Mouse (Mus musculus) kidney, adult 10 weeks (tissue): ENCODE results near the gene Spef2. TPM values are rescaled to one million over a fixed set of nuclear protein-coding genes. Genes with fewer than 3 reads are reported as not detected.

Experiments used
- polyA plus RNA-seq: library from polyadenylated mRNA; stranded (reverse); fragments of 350-450 nt; fragmentation: Illumina TruSeq; extraction: RNeasy Lipid Tissue Mini Kit (QIAGEN cat#74804); gene quantifications from one replicate; pipeline ENCODE4 v1.2.3, GENCODE M21; 2014; ENCODE audit warnings: low read depth, low replicate concordance

Gene Spef2
- polyA plus RNA-seq: 0.65 TPM

GRCm38 (mm10) chr15:9748359-9749102 lies at the start of gene Spef2:
TSS of gene Spef2 (minus strand) at chr15:9748868.

GRCm38 (mm10) chr15:9530076-9530475 lies 218.6 kb downstream of the Spef2 start, which contains the start of gene Il7r:
TSS of gene Il7r (minus strand) at chr15:9530176.

Other genes with a start within 250 kb of the Spef2 start
- 0.49 TPM for gene Il7r, start 218.7 kb downstream of the Spef2 start, polyA plus RNA-seq